Mouse (Mus musculus): ENCODE results near the gene Ehmt2.
"Not testable (repeated sequence)": the region's sequence is repeated elsewhere in the genome, so short reads cannot be mapped to it uniquely, and the experiment has no call there.

Gene Ehmt2

DNA sequence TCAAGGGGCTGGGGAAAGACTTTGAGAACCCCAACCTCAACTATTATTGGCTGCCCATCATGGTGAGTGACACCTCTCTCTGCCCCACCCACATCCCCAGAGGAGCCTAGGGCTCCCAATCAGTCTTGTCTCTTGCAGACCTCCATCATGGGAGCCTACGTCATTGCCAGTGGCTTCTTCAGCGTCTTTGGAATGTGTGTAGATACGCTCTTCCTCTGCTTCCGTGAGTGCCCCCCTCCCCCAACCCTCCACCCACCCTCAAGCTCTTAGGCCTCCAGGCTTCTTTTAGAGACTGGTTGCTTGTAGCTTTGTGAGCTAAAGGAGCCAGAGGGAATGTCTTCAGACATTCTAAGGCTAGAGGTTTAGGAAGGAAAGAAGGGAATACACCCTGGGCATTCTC lies 30.6 kb downstream of the Ehmt2 start:
- DNase-seq = no peak

DNA sequence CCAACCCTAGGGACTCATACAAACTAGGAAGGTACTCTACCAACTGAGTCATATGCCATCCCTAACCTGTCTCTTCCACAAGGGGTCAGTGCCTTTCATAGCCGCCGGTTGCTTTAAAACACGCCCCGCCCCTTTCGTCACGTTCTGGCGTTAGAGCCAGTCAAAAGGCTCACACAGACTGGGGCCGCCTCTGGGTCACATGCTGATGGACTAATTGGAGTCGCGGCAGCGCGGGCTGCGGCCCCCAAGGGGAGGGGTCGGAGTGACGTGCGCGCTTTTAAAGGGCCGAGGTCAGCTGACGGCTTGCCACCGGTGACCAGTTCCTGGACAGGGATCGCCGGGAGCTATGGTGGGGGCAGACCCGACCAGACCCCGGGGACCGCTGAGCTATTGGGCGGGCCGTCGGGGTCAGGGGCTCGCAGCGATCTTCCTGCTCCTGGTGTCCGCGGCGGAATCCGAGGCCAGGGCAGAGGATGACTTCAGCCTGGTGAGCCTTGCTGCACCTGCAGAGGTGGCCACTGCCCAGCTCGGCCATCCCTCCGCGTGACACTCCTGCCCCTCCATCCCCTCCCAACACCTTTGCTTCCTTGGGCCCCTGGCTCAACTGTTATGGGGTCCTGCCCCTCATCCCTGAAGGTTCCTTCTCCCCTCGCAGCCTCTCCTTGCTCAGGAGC lies 32.9 kb downstream of the Ehmt2 start, which contains the start of gene Neu1:
Gene Neu1, plus strand, starts transcription at position 193 of the 674 bp plus-strand sequence.
- DNase-seq = peak; percentile 98

- no peak for DNase-seq
These were observed 33.4 kb downstream of the Ehmt2 start for GRCm38 (mm10) chr17:34931735-34932098.

DNA sequence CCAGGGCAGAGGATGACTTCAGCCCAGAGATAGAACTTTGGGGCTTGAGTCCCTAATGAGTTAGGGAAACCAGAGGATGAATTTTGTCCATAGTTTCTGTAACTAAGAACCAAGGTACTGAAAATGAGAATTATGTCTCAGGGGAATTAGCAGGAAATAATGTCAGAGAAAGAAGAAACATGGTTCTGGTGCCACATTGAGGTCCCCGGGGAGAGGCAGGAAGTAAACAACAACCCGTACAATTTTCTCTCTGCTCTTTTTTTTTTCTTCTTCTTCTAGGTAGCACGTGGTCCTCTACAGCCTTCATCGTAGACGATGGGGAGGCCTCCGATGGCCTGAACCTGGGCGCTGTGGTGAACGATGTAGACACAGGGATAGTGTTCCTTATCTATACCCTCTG lies 34.0 kb downstream of the Ehmt2 start:
- no peak for DNase-seq

DNA sequence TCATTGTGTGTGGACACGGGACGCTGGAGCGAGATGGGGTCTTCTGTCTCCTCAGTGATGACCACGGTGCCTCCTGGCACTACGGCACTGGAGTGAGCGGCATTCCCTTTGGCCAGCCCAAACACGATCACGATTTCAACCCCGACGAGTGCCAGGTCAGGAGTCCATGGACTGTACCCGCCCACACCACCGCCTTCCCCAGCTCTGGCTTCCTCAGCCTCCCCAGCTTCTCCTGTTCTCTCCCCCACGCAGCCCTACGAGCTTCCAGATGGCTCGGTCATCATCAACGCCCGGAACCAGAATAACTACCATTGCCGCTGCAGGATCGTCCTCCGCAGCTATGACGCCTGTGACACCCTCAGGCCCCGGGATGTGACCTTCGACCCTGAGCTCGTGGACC lies 35.8 kb downstream of the Ehmt2 start:
- DNase-seq = no peak

GRCm38 (mm10) chr17:34934830-34935229 lies 36.6 kb downstream of the Ehmt2 start:
- no peak for DNase-seq

- no peak for DNase-seq
These were observed 39.8 kb downstream of the Ehmt2 start for GRCm38 (mm10) chr17:34937960-34938505.

DNA sequence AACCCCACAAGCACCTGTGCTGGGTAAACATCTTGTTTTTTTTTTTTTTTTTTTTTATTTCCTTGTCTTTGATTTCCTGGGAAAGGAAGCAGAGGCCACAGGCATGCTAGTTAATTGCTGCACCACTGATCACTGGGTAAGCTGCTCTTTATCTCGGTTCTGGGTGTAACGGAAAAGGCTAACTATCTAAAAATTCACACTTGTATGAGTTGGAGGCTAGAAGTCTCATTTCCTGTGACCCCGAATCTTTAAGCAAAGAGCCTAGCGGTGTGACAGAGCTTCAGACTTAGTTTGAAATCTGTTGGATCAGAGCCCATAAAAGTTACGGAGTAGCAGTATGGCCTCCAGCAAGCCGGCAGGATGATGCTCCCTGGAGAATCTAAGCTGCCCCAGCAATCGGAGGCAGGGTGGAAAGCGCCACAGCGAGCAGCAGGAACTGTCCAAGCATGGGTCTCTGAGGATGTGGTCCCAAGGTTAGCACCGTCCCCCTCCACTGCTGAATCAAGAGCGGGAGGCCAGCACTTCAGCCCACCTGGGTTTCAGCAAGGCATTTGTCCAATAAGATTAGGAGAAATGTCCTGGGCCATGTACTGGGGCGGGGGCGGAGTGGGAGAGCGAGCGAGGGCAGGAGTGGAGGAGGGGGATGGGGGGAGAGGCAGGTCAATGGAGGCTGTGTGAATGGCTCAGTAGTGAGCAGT lies 43.2 kb downstream of the Ehmt2 start:
- no peak for DNase-seq

DNA sequence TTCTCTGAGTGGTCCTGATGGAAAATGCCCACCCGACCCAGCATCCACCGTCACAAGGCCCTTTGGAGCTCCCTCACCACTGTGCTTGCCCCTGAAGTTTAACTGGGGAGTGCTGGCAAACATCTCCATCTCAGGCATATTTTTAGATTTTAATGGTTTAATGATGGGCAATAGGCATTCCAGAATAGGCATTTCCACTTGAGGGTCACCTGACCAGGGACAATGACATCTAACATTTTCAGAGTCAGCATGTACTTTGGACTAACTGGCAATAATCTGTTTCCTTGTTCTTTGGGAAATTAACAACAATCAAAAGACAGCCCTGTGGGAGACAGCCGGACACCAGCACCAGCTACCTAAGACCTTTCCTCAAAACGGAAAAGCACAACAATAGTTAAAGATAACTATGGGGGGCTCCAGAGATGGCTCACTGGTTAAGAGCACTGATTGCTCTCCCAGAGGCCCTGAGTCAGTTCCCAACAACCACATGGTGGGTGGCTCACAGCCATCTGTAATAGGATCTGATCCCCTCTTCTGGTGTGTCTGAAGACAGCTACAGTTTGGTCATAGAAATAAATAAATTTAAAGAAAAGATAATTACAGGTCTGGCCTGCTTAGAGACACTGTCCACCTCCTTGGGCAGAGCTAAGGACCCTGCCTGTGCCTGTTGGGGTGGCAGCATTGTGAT lies 45.0 kb downstream of the Ehmt2 start:
- no peak for DNase-seq

DNA sequence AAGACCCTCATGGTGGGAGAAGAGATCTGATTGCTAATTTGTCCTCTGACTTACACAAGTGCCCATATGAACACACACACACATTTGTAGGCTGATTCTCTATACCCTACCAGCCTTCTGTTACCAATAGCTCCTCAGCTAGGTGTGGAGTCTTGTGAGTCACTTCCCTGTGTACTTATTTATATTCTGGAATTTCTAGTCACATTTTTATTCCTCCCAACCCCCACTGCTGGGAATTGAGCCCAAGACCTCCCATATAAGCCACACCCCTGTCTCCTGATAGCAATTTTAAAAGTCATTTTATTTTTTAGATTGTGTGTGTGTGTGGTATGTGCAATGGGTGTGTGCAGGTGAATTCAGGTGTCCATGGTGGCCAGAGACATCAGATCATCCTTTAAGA lies 46.1 kb downstream of the Ehmt2 start:
- DNase-seq = no peak

GRCm38 (mm10) chr17:34946486-34947140 lies 48.3 kb downstream of the Ehmt2 start:
- DNase-seq = no peak

DNA sequence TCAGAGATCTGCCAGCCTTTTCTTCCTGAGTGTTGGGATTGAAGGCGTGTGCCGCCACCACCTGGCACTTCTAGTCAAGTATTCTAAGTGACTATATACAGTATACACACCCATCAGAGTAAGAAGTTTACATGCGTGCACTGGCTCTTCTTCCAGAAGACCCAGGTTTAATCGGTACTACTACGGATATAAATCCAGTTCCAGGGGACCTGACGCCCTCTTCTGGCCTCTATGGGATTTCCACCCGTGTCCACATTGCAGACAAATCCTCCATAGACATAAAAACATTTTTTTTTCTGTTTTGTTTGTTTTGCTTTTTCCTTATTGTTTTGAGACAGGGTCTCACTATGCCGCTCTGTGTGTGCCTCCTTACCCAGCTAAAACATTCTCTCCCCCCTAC lies 49.3 kb downstream of the Ehmt2 start:
- DNase-seq = no peak

- DNase-seq = not testable (repeated sequence)
These were observed 50.7 kb downstream of the Ehmt2 start for GRCm38 (mm10) chr17:34948721-34949552.

GRCm38 (mm10) chr17:34949553-34949969 lies 51.3 kb downstream of the Ehmt2 start:
- no peak for DNase-seq

DNA sequence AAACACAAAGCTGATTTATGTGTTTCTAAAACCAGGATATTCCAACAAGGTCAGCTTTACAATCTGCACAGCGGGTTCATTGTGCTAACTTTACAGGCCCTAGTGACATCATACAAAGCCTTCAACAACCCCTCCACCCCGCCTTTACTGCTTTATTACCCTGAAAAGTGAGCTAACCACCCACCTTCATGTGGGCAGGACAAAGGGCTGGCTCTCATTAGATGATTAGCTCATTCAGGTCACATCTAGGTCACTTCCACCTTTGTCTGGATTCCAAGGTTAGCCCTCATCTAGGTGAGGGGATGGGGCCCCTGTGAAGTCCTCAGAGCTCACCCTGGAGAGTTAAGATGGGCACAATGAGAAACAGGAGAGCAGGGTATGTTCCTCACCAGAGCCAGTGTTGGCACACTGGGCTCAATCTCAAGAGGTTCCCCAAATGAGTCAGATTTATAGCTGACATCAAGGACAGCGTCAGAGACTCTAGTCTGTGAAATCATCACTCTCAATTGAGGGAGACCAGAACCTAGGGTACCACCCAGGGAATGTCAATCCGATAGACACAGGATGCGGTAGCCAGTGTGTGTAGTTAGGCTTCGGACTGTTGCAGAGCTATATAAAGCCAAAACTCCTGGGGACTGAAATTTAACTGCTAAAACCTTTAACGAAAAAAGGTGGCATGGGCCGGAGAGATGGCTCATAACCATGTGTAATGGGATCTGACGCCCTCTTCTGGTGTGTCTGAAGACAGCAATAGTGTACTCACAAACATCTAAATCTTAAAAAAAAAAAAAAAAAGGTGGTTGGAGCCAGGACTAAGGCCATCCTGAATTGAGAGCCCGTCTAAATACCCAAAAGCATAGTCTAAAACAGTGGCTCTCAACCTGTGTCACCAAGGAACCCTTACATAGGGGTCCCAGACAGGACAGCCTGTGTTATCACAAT lies 52.5 kb downstream of the Ehmt2 start:
- DNase-seq = no peak

DNA sequence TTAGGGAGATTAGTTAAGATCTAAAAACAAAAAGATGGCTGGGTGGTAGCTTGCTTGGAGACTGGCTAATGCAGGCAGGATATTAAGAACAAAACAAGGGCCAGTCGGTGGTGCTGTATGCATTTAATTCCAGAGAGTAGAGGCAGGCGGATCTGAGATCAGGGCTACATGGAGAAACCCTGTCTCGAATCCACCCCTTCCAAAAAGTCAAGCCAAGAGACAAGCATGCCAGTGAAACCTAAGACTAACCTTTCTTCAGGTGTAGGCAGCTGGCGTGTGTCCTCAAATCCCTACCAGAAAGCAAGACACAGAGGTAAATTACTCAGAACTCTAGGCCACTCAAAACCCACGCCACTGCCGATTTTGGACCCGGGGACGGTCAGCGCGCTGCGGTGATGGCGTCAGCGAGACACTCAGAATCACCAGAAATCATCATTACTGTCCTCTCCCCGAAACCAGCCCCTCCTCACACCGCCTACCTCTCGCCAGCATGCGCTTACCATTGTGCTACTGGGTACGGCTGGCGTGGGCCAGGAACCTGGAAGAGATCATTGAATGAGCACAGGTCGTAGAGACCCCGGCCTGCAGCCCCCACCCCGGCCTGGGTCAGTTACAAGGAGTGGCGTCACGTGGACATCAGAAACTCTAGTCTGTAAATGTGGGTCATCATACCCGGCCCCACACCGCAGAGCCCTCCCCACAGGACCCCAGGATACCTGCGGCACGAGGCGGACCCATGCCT lies 53.5 kb downstream of the Ehmt2 start:
- DNase-seq = peak; percentile 58

DNA sequence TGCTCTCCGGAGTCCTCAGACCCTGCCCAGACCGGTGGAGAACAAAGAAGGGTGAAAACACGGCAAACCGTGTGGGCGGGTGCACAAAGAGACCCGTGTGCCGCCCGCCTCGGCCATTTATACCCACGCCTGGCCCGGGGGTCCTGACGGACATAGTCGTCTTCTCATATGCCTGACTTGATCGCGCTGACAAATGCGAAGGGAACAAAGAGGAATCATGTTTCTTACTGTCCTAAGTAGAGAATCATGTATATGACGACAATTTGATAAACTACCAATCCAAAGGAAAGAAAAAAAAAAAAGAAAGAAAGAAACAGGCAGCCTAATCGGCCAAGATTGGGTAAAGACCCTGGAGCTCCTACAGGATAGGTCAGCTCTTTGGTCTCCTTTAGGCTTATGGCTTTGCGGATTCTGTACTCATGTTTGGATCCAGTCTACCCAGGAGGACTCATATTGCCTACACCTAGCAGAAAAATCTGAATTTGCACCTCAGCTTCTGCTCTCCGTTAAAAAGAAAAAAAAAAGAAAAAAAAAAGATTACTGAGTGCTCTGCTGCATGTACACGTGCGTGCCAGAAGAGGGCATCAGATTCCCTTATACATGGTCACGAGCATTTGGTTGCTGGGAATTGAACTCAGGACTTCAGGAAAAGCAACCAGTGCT lies 54.2 kb downstream of the Ehmt2 start:
- peak; percentile 74 for DNase-seq

- DNase-seq = no peak
These were observed 55.0 kb downstream of the Ehmt2 start for GRCm38 (mm10) chr17:34953258-34953657.

DNA sequence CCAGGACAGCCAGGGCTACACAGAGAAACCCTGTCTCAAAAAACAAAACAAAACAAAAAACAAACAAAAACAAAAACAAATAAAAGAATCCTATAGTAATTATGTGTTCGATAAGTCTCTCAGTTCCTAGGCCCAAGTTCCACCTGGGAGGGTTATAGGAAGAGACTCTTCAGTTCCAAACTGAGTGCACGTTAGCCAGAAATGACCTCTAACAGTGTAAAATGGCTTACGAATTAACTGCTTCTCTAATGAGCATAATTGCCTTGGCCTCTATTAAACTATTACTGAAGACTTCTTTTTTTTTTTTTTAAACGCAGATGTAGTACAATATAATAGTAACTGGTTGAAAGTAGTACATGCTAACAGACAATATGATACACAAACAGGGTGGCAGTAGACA lies 55.6 kb downstream of the Ehmt2 start:
- DNase-seq = no peak

DNA sequence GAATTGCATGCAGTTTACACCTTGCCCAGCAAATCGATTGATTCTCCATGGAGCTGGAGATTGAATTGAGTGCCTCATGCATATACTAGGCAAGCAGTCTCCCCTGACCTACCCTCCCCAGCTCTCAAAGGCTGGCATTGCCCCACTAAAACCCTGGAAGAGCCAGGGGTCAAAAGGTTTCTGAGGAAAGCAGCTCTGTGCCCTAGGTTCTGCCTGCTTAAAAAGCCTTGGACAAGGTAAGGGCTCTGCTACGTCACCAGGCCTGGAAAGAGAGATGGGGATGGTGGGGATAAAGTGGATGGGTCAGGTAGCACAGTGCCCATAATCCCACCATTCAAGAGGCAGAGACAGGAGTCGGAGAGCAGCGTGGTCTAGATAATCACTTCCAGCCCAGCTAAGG lies 56.6 kb downstream of the Ehmt2 start:
- DNase-seq = no peak
